Mouse (Mus musculus): Measurements from ENCODE around the gene Ffar2.

GRCm38 (mm10) chr7:30851421-30851820 lies 27.8 kb upstream of the Ffar2 start:
- no peak for TF ChIP-seq POLR2A (IDR thresholded peaks at IDR 0.05; ENCODE audit: borderline replicate concordance, control insufficient read depth, low read depth, low read length)
- no peak for TF ChIP-seq CTCF (IDR thresholded peaks at IDR 0.05; ENCODE audit: control insufficient read depth, insufficient read depth, low read length)
